1 mouse cellular context compared by ENCODE assay signal in the genomic region with DNA sequence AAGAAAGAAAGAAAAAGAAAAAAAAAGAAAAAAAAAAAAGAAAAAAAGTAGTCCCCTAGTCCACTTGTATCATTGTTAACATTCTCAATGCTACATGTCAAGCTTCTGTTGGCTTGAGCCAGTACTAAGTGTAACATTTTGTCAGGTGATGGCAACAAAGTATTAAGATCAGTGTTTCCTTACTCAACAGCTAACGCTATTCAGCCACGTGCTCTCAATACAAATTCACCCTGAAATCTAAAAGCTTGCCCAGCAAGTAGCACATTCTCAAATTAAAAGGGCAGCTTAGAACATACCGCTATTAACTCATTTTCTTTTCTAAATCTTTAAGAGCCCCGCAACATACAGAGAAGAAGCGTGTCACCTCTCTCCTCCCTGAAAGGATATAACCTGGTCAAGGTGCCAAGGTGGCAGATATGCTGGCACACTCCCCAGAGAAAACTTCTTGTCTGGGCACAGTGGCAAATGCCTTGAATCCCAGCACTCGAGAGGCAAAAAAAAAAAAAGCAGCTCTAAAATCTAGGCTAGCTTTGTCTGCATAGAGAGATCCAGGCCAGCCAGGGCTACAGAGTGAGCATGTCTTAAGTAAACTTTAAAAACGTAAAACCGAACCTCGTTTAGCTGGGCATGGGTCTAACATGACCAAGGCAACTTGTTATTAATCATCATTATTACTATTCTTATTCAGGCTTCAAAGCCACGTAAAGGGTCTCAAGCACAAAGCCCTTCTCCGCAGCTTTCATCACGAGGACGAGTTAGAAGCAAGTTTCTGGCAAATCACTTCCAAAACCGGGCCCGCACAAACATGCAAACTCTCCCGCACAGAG.
A peak's percentile ranks its signal among the peaks of the same experiment; 100 is the strongest.
TF ChIP-seq lines count a peak whose summit lies in the region.

No protein-coding gene starts in this region.

TF ChIP-seq in CH12.LX, 34 proteins besides CTCF, POLR2A, EP300 and RAD21 (continued from another document):
- 0 out of 2 replicates have a peak, but pooled peaks have one; percentile 7 for TF ChIP-seq TBP (conservative IDR thresholded peaks at IDR 0.05; ENCODE audit: low read depth, low read length)
- peak; percentile 95 for TF ChIP-seq MYC (IDR thresholded peaks at IDR 0.05; ENCODE audit: low read depth, low read length)
- TF ChIP-seq USF1 (IDR thresholded peaks at IDR 0.05; ENCODE audit: low read depth, low read length) = no peak; the same call in 1 of the 2 replicates
- TF ChIP-seq JUND (conservative IDR thresholded peaks at IDR 0.05; ENCODE audit: low read depth, low read length) = no peak
- peak; percentile 74 for TF ChIP-seq ZNF384 (IDR thresholded peaks at IDR 0.05; ENCODE audit: low read depth, low read length)
- peak; percentile 73 for TF ChIP-seq SIN3A (IDR thresholded peaks at IDR 0.05; ENCODE audit: low read length)
- TF ChIP-seq ZC3H11A (IDR thresholded peaks at IDR 0.05; ENCODE audit: low read depth, low read length) = no peak
- no peak for TF ChIP-seq JUN (IDR thresholded peaks at IDR 0.05; ENCODE audit: insufficient read depth, low read depth, low read length)
- peak; percentile 89 for TF ChIP-seq MAX (IDR thresholded peaks at IDR 0.05; ENCODE audit: low read length)
- TF ChIP-seq MXI1 (IDR thresholded peaks at IDR 0.05; ENCODE audit: low read depth, low read length) = peak; percentile 87
- TF ChIP-seq NELFE (IDR thresholded peaks at IDR 0.05; ENCODE audit: low read depth, low read length) = no peak
- TF ChIP-seq MAZ (IDR thresholded peaks at IDR 0.05; ENCODE audit: low read depth, low read length) = no peak
TF ChIP-seq in CH12.LX: peak in this region for 8.
